Mouse (Mus musculus) mesoderm, embryonic 11.5 days (tissue): ENCODE measurements at regions not wholly inside any gene's neighbourhood (a gene's known extent, or its start where the extent isn't known, plus 50 kb on each side); places are given as distances from the start of the nearest gene placed in this dataset.
A peak's percentile ranks its signal among the peaks of the same experiment; 100 is the strongest.

Experiments used
- DNase-seq: peaks from one replicate; pipeline ENCODE4 v3.0.0-alpha.2; 2012; ENCODE audit warnings: low read depth, low spot score

DNA sequence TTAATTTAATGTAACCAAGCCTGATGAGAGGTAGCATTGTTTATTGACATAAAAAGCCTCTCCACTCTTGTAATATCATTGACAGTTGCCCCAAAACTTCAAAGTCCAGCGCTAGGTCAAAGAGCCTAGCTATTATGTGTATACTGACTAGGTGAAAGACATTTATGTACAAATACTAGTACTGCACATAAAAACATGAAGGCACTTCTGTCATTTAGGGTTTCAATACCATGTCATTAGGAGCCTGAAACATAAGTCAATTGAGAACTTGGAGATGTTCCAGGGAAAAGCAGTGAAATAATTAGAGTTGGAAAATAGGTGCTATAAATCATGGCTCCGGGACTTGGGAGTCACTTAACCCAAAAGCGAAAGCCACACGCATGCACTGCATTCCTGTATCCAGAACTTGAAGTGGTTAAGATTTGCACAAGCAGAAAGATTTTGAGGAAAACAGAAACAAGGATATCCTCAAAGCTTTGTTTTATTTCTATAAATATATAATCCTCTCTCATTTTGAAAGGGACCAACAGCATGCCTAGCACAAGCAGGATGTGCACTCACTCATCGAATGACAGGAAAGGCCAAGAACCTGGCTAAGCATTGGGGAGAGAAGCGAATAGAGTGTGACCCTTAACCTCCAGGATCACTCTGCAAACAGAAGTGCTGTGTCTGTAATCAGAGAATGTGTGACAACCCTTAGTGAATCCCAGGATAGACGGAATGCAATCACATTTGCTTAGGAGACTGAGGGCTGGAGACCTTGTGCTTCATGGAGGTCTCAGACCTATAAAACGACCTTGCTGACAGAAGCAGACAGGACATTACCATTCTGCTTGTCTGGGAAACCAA is 176.3 kb upstream of the Crim1 start:
- DNase-seq, result peak; percentile 73

DNA sequence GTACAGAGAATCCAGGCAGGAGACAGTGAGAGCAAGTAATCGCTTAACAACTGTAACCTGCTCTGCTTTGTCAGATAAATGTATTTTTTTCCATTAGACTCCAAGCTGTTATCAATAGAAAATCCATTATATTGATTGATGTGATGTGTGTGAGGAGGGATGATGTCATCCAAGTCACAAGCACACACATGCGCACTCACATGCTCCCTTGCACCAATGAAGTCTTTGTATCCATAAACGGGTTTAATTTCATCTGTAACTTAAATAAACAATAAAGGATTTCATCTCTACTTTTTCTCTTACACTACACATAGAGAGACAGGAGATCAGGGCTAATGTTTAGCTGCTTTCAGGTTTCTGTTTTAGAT is 175.7 kb upstream of the Crim1 start:
- DNase-seq, result no peak

DNA sequence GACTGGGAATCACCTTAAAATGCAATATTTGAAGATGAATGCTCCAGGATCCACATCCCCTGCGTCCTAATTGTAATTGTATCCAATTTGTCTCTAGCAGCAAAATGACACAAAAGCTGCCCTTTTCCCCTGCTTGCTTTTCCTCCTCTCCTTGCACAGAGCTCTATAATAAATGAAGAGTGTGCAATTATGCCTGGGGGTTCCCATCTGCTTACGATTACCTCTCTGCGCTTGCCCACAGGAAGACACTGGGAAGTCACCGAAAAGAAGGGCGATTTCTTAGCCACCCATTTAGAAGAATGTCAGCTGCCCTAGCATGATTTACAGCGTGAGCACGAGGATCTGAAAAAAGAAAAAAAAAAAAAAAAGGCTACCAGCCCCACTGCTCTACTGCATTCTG is 174.8 kb upstream of the Crim1 start:
- DNase-seq, result peak; percentile 46

DNA sequence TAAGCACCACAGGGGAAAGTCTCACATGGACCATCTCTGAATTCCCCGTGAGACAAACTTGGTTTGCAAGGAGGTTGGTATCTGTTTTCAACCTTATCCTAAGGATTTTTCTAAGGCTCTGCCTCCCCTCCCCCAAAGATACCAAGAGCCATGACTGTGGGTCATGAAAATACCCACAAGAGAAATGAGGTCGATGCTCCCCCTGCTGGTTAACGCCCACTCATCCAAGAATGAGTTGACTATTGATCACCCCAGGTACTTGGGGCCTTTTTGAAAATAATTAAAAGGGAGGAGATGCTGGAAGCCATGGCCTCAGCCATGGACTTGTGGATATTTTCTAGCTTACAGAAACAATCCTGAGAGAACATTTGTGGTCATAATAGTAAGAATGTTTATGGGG is 164.4 kb upstream of the Crim1 start:
- DNase-seq, result no peak

DNA sequence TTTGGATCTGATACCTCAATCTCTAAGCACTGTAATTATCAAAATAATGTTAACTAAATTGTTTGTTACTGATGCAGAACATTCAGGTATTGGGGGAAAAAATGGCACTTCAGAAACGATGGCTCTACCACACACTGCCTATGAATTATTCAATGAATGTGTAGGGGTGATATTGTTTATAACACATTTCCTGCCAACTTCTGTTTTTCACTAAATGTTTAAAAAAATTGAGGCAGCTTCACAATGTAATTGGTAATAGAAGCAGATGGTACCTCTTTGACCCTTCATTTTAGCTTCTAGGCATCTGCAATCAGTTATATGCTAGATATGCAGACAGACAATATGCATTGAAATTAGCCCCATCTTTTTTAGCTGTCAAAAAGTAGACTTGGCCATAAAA is 159.7 kb upstream of the Crim1 start:
- DNase-seq, result no peak

DNA sequence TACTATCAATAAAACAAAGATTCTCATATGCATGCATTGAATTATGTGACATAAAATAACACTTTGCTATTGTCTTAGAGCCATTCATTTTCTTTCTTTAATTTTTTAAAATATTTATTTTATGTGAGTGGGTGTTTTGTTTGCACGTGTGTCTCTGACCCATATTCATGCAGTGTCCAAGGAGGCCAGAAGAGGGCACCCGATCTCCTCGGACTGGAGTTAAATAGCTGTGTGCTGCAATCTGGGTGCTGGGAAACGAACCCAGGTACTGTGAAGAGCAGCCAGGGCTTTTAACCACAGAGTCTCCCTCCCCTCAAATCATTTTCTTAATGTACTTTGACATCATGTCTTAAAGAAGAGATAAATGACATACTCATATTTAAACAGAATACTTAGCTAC is 158.8 kb upstream of the Crim1 start:
- DNase-seq, result no peak

DNA sequence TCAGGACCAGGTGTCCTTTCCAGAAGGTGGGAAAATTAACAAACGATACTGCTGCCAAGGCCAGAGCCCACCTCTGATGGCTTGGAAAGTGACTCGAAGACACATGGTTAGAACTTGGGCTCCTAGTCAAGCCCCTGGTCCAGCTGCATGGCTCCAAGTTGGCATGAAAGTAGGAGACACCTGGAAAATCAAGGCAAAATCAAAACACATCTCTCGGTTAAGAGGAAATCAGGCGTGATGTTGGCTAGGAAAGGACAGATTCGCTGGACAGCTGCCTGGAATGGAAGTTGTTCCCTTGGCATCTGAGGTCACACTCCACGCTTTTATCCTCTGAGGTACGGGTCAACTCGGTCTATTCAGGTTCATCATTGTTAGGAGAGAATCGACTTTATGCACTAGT is 150.3 kb upstream of the Crim1 start:
- DNase-seq, result no peak

DNA sequence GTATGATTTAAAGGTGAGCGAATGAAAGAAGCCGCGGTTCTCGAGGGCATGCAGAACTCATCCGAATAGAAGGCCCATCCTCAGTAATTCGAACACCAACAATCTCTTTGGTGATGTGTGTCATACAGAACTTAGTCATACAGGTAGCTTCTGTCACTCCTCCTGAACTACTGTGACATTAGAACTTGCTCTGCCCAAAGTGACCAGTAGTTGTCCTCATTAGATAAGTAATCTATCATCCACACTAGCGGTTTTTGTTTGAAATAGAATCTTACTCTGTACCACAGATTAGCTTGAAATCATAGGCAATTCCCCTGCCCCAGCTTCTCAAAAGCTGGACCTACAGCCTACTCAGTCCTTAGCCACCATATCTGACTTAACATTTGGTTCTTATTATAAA is 149.8 kb upstream of the Crim1 start:
- no peak for DNase-seq

DNA sequence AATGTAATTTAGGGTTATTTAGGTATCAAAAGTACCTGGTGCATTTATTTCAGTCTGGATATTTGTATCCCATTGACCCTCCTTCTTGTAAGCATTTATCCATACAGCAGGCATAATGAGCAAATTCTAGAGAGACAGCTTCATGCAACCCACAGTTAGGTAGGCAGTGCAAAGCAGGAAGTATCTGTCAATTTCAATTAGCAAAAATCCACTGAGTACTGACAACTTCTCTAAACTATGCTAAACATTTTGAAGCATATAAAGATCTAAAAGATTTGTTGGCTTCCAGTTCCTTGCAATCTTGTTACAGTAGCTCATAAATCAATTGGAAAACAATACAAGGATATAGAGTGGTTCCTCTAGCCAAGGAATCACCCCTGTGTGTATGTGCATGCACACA is 124.2 kb upstream of the Crim1 start:
- DNase-seq, result no peak

DNA sequence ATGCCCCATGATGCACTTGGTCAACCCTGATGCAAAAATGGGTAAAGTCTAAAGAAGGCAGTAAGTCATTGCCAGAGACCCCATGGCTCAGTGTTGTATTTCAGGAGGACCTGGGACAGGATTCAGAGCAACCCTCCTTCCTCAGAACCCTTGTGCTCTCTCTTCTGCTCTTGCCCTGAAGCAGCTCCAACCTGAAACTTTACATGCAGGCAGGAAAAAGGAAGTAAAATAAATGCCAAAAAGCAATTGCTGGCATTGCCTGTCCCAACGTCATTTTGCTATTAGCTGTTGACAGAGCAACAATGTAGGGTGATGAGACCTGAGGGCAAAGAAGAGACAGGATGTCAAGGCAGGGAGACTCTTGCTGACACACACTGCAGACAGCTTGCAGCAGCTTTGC is 121.7 kb upstream of the Crim1 start:
- no peak for DNase-seq

DNA sequence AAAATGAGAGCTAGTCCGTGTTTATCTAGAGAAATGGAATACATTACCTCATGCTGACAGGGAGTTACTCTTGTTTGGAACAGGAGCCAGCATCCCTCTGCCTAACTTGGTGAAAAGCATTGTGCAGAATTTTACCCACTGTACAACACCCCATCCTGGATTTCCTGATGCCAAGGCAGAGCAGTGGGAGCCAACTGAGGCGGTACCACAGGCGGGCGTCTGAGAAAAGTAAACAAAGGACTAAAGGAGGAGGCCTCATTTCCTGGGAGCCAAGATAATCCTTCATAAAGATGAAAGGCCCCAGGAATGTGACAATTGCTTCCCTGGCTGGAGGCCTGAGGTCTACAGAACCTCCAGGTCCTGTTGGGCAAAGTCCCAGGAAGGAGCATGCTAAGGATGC is 115.6 kb upstream of the Crim1 start:
- DNase-seq, result no peak

DNA sequence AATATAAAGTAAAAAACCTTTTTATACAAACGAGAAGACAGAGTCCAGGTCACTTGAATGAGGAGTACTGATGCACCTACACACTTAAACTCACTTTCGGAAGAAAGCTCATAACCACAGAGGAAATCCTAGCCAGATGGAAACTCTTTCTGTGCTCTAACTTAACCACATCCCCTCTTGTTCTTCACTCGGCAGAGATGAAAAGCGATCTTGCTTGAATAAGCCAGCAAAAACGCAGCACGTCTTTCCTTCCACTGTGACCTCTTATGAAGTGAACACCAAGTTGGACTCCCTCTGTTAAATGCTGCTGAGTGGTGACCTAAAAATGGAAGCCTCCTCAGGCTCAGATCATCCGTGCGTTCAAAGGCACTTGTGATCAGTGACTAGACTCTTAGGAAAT is 113.1 kb upstream of the Crim1 start:
- DNase-seq, result no peak

DNA sequence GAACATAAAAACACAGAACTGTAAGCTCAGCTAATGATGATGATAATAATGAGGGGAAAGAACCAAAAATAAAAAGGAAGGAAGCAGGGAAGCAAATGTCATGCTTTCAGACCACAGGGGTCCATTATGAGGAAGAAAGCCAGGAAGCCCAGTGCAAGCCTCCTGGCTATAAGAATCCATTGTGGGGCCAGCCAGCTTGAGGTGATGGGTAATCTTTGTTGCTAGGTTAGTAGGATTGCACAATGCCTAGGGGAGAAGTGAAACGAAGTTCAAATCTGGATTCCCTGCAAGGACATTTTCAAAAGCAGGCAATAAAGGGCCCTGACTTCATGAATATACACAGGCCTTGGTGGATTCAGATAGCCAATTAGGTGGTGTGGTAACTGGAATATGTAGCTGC is 102.3 kb upstream of the Crim1 start:
- no peak for DNase-seq

DNA sequence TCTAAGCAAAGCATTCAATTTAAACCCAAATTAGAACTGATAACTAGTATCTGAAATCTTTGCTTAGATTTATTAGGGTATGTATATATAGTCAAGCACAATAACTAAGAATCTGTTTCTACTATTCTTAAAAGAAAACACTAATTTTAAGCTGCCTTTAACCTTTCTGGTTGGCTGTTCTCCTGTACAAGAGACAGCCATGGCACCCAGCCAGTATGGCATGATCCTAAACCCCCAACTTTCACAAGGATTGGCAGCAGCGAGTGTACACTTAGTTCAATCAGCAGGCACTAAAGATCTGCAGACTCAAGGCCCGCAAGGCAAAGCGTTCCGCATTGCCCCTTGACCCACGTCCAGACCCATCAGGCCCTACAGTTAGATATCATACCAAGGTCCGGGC is 91.3 kb upstream of the Crim1 start:
- DNase-seq, result no peak

DNA sequence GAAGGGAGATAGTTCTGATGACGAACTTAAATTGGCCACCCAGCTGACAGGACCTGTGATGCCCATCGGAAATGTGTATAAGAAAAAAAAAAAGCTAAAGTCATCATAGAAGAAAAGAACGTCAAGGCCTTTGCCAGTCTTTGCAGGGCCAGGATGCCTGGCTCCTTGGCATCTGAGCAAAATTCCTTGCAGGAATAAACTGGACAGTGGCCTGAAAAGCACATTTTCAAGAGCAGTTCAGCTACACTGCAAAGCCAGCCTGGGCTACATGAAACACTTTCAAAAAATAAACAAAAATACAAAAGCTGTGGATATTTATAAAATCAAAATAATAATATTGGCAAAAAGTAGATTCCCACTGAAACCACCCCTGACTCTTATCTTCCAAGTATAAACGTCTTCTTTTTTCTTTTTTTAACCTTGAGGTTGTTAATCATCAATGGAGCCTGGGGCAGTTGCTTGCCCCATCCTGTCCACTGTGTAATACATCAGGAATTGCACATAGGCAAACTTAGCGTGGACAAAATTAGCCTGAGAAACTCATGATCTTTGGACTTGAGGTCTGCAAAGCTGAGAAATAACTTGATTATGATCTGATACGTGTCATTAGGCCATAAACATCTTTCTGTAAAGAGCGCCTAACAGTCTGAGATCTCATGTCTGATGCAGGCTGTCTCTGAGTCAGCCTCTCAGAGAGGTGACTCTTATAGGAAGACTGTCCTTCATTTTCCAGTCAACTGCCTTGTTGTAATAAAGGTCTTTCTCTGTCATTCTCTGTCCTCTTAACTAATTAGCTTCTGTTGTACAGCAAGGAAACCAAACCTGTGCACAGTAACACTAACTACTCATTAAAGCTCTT is 90.5 kb upstream of the Crim1 start:
- DNase-seq, result no peak

DNA sequence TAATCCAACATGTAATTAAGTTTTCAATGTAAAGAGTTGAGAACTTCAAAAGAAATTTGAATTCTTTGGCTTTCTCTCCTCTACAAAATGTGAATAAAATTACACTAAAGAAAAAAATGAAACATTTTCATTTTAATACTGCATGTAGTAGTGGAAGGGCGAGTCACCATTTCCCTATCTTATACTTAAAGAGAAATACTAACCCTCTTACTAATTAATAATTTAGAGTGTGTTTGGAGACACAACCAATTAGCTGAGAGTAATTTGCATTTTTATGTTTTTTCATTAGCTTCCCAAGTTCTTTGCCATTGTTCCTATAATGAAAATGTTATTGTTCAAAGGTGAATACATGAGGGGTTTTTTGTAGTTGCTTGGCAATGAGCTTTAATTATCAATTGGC is 67.9 kb upstream of the Crim1 start:
- DNase-seq, result no peak

DNA sequence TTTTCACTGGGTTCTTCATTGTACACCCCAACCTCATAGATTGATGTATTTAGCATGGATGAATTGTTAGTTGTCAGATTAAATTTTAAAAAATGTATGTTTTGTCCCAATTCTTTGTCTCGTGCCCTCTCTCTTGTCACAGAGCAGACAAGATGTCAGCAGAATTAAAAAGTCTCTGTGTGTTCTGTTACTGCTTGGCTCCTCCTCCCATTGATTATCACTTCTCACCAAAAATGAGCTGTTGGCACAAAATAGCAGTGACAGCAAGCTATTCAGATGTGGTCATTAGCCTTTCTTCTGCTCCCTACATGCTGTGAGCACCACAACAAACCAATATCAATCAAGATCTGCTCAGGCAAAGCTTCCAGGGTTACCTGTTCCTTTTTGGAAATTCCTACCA is 62.1 kb upstream of the Crim1 start:
- no peak for DNase-seq

DNA sequence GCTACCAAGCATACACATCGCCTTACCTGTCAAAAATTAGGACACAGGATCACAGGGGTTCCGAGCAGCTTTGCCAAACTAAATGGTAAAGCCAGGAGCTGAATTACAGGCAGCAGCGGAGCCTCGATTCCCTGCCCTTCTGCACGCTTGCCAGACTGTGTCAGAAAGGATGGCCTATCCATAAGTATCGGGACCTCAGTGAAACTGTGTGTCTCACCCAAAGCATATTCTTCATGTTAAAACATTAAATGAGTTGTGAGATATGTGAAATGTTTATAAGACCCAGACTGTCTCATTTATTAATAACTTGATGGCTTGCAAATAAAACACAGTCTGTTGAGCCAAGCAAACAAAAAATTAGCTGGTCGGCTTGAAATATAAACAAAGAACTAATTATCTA is 59.4 kb upstream of the Crim1 start:
- DNase-seq, result no peak

DNA sequence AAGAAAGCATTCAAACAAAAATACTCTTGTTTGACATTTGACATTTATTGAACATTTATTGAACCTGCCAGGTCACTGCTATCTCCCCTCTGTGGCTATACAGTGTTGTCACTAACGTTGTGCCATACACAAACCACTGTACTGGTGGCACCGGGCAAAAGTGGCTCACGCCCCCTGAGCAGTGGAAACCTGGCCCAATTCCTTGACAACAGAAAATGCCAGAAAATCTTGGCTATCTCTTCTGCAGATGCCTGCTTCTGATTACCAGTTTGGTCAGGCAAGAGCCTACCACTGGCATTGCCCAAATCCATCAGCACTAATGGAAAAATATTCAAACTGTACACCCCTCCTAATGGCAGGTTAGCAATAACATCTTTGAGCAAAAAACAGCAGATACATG is 58.9 kb upstream of the Crim1 start:
- no peak for DNase-seq

DNA sequence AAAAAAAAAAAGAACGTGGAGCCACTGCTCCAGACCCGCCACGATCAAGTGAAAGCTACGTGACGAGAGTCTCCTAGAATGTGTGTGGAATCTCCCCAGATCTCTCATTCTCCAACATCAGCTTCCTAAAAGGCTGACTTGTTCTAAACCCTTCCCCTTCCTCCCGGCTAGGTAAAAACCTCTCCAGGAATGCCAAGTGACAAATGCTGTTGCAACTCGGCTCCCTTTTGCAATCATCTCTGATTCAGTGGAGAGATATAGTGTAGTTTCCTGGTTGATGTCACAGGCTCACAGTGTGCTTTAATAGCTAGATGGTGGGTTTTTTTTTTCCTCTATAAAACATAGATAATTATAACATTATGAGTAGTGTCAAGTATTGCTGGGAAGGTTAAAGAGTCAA is 57.6 kb upstream of the Crim1 start:
- DNase-seq, result no peak

DNA sequence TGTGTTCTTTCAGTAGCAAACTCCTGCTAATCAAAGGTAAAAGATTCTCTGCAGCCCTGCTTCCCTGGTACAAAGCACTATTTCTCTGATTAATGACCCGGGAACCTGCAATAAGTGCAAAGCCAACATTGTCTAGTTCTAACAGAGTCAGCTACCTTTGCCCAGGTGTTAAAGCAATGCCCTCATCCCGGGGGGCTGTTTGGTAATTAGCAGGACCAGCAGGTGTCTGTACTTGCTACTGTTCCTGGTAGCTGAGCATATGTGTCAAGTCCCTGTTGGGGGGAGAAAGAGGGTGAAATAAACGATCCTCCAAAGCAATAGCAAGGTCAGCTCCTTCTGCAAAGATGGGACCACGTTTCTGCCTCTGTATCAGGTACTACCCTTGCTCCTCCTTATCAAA is 54.7 kb upstream of the Crim1 start:
- DNase-seq, result no peak
